Mouse (Mus musculus): Measurements from ENCODE around the gene Olfr481. TPM values are rescaled to one million over a fixed set of nuclear protein-coding genes. Genes with fewer than 3 reads are reported as not detected.

The Olfr481 gene
- not detected for total RNA-seq (2021)
- long read RNA-seq, experiment 1, result 0 reads
- long read RNA-seq, experiment 2, result 0 reads

DNA sequence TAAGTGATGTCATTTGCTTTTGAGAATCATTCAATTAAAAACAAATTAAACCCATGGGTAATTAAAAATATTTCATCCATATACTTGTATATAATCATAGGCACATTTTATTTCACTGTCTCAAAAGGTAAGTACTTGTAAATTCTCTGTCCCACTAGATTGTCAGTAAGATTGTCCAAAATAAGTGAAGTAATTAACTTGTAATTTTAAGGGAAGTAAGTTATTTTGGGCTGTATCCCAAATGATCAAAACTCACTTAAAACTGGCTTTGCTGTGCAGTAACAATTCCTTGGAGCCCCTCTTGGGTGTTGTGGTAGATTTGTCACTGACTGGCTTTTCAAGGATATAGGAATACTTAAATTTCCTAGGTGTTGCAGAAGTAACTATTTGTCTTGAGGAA lies at the start of gene Olfr481:
Gene Olfr481 (plus strand): TSS at position 301 of the 400 bp plus-strand sequence.
- no peak for DNase-seq (ENCODE audit: low spot score in 2 of 2)

DNA sequence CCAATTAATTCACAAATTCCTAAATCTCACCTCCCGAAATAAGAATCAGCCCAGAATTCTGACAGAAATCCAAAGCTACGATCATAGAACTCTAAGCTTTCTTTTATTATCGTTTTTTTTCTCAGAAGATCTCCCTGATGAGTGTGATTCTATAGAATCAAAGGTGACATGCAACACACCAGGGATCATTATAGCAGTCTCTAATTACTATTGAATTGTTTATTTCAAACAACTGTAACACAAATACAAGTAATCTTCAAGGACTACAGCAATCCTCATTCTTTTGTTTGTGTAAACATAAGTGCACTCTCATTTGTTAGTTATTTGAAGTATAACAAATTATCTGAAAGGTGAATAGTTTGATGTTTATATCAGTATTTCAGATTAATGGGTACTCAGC lies 45.8 kb upstream of the Olfr481 start, which contains the start of gene Olfr478:
Gene Olfr478 (minus strand): TSS at position 101 of the 400 bp plus-strand sequence.
- DNase-seq (ENCODE audit: low spot score in 2 of 2), result no peak

DNA sequence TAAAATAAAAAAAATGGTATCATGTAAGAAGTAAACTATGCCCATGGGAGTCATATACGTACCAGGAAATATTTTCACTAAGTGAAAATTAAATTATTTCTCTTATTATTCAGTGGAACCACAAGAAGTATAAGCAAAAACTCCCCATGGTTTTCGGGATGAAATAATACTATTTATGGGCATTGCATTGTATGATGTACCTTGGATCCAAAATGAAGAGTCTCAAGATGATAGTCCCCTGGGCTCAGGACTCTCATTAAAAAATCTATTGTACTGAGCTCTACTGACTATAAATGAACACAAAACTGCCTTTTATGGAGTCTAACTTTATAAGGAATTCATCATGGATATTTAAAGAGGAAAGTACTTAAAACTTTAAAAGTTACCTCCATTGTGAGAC lies 29.3 kb upstream of the Olfr481 start, which contains the start of gene Olfr479:
Gene Olfr479 (plus strand): TSS at position 301 of the 400 bp plus-strand sequence.
- no peak for DNase-seq (ENCODE audit: low spot score in 2 of 2)

DNA sequence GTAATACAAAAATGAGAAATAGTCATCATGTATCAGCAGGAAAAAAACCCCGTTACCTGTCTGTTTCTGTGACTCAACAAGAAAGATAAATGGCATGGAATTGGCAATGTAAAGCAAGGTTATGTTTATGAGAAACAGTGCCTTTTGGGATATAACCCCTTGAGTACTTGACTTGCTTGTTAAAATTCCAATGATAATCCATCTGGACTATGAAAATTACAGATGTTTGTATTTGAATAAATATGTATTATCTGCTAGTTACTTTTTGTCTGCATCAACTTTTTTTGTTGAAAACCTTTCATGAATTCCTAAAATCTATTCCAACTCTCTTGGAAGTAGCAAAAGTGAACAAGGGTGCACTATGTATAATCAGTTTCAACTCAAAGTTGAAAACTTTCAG lies 12.4 kb upstream of the Olfr481 start, which contains the start of gene Olfr480:
Gene Olfr480 (minus strand): TSS at position 101 of the 400 bp plus-strand sequence.
- DNase-seq (ENCODE audit: low spot score in 2 of 2), result no peak

DNA sequence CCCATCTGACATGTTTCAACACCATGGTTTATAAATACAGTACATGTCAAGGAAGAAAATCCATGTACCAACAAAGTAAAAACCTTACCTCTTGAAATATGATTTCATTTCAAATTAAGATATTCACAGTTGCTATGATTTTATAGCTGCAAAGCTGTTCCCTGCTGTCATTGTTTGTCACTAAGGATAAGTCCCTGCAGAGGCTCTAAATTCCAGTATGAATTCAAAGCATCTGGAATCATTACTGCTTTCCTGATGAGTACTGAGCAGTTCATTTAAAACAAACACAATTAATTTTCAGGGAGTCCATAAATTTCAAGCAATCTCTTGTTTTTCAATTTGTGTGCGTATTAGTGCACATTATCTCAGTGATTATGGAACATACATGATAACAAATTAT lies 17.8 kb downstream of the Olfr481 start, which contains the start of gene Olfr482:
Gene Olfr482 (minus strand): TSS at position 101 of the 400 bp plus-strand sequence.
- DNase-seq (ENCODE audit: low spot score in 2 of 2), result no peak

DNA sequence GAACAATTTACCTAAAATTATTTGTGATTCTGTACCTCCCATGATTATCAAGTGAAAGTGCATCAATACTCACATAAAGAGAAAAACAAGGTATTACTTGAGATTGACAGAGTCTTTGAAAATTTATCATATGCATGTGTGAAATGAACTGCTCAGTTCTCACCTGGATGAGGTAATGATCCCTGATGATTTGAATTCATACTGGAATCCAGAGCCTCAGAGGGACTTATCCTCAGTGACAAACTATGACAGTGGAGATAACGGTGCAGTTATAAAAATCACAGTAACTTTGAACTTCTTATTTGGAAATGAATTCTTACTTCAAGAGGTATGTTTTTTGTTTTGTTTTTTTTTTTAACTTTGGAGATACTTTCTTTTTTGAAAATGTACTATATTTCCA lies 20.9 kb downstream of the Olfr481 start, which contains the start of gene Olfr483:
Gene Olfr483 (plus strand): TSS at position 301 of the 400 bp plus-strand sequence.
- DNase-seq (ENCODE audit: low spot score in 2 of 2), result no peak

DNA sequence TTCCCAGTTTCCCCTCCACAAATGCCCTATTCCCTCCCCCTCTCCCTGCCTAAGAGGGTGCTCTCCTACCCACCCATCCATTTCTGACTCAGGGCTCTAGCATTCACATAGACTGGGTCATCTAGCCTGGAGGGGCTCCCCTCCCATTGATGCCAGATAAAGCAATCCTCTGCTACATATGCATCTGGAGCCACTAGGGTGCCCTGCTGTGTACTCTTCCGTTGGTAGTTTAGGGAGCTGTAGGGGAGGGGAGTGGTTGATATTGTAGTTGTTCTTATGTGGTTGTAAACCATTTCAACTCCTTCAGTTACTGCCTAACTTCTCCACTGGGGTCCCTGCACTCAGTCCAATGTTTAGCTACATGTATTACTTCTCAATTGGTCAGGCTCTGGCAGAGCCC lies 41.0 kb downstream of the Olfr481 start:
- no peak for DNase-seq (ENCODE audit: low spot score in 2 of 2)

DNA sequence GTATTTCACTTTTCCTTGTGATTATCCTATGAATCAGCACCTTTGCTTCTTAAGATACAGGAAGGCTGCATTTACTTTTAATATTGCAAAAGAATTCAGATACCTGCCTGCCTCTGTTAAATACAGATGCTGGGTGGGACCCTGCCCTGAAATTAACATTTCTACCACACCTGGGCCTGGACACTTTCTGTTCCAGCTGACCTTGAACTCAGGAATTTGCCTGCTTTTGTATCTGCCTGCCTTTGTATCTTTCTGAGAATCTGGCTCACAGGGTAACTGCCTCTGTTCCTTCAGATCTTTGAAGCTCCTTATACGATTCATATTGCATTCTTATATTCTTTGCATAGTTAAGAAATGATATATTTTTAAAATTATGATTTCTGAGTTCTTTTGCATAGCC lies 41.8 kb downstream of the Olfr481 start:
- no peak for DNase-seq (ENCODE audit: low spot score in 2 of 2)

DNA sequence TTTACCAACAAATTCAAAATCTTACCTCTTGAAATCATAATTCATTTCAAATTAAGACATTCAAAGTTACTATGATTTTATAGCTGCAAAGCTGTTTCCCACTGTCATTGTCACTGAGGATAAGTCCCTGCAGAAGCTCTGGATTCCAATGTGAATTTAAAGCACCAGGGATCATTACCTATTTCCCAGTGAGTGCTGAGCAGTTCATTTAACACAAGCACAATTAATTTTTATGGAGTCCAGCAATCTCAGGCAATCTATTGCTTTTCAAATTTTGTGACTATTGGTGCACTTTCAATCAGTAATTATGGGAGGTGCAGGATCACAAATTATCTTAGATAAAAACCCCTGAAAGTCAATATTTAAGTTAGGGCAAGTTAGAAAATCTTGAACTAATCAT lies 47.7 kb downstream of the Olfr481 start, which contains the start of gene Olfr484:
Gene Olfr484 (minus strand): TSS at position 101 of the 400 bp plus-strand sequence.
- no peak for DNase-seq (ENCODE audit: low spot score in 2 of 2)

Other genes starting within 250 kb of the Olfr481 start
- gene Olfr470, start 232.4 kb upstream of the Olfr481 start, total RNA-seq (2021), result not detected
- gene Olfr472, start 182.0 kb upstream of the Olfr481 start, total RNA-seq (2021), result not detected
- gene Olfr473, start 149.4 kb upstream of the Olfr481 start, total RNA-seq (2021), result not detected
- not detected for gene Olfr474, start 125.2 kb upstream of the Olfr481 start, total RNA-seq (2021)
- gene Olfr476, start 115.1 kb upstream of the Olfr481 start, total RNA-seq (2021), result not detected
- not detected for gene Olfr477, start 93.2 kb upstream of the Olfr481 start, total RNA-seq (2021)
- not detected for gene Olfr478, start 45.9 kb upstream of the Olfr481 start, total RNA-seq (2021)
- gene Olfr479, start 29.2 kb upstream of the Olfr481 start, total RNA-seq (2021), result not detected
- gene Olfr480, start 12.5 kb upstream of the Olfr481 start, total RNA-seq (2021), result not detected
- gene Olfr482, start 17.7 kb downstream of the Olfr481 start, total RNA-seq (2021), result 1 to 10 TPM; 2.4 to 2.6 TPM
- gene Olfr483, start 21.0 kb downstream of the Olfr481 start, total RNA-seq (2021), result not detected
- not detected for gene Olfr484, start 47.6 kb downstream of the Olfr481 start, total RNA-seq (2021)
- not detected for gene Olfr485, start 80.0 kb downstream of the Olfr481 start, total RNA-seq (2021)
- gene Olfr486, start 92.9 kb downstream of the Olfr481 start, total RNA-seq (2021), result not detected
- not detected for gene Olfr487, start 134.8 kb downstream of the Olfr481 start, total RNA-seq (2021)
- not detected for gene Olfr488, start 178.5 kb downstream of the Olfr481 start, total RNA-seq (2021)
- gene Olfr490, start 209.1 kb downstream of the Olfr481 start, total RNA-seq (2021), result not detected
- gene Olfr491, start 233.6 kb downstream of the Olfr481 start, total RNA-seq (2021), result not detected
- not detected for gene Olfr492, start 243.8 kb downstream of the Olfr481 start, total RNA-seq (2021)